Mouse (Mus musculus): ENCODE measurements around the gene Dync1i1.

DNA sequence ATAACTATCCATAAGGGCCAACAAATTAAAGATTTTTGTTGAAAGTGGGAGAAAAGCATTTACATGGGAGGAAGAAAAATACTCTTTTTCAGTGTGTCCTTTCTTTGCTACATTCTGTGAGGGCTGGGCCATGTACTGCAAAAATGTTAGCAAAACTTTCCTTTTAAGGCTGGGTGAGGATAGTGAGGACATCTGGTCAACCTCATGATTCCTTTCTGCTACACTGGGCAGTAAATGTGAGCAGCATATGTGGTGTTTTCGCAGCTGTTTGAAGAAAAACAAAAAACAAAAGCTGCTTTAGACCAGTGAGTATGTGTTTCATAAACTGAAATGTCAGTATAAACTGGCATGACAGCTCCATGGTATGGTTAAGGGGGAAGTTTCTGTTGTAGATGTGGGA is 9.4 kb downstream of the Dync1i1 start:
- TF ChIP-seq EP300 (optimal IDR thresholded peaks at IDR 0.05) (no peak), CTCF (IDR thresholded peaks at IDR 0.05; ENCODE audit: low read depth) (no peak)
